Mouse (Mus musculus) ES-E14 (cell line): ENCODE results near the gene Cacna1e.

Experiments used
- HCFC1 ChIP-seq: IDR thresholded peaks from 2 replicates; pipeline ENCODE4 v1.6.1; 2012; ENCODE audit warnings: low read length, inconsistent platforms, borderline replicate concordance; ENCODE audit not compliant: insufficient read depth
- MAFK ChIP-seq: IDR thresholded peaks from 2 replicates; pipeline ENCODE4 v1.6.1; 2014; ENCODE audit warnings: mild to moderate bottlenecking, low read depth, low read length, inconsistent platforms; ENCODE audit not compliant: insufficient read depth
- ZNF384 ChIP-seq: IDR thresholded peaks from 2 replicates; pipeline ENCODE4 v1.6.1; 2012; ENCODE audit warnings: low read depth, low read length, inconsistent platforms

GRCm38 (mm10) chr1:154450799-154451198 lies 433.5 kb downstream of the Cacna1e start:
- no peak for TF ChIP-seq HCFC1
- TF ChIP-seq MAFK = no peak
- no peak for TF ChIP-seq ZNF384
